Mouse (Mus musculus) gastrocnemius, adult 2 months (tissue): ENCODE measurements at regions not wholly inside any gene's neighbourhood (a gene's known extent, or its start where the extent isn't known, plus 50 kb on each side); places are given as distances from the start of the nearest gene placed in this dataset.

Experiments
- DNase-seq: peaks from one replicate; pipeline ENCODE4 v3.0.0; 2022
- H3K27ac ChIP-seq: fragments of 200-600 bp; 2 replicates; pipeline ENCODE4 v1.8.1; 2022; ENCODE audit warnings: mild to moderate bottlenecking
- H3K4me3 ChIP-seq: fragments of 200-600 bp; 2 replicates; pipeline ENCODE4 v1.8.1; 2022; ENCODE audit warnings: mild to moderate bottlenecking, moderate library complexity
- CTCF ChIP-seq: fragments of 200-600 bp; IDR thresholded peaks from 2 replicates; pipeline ENCODE4 v1.8.1; 2022; ENCODE audit warnings: antibody characterized with exemption, mild to moderate bottlenecking, moderate library complexity
- intact Hi-C: fragments of 180-260 bp; cut with DNase I; formaldehyde crosslinking; loops from one replicate; pipeline ENCODE4 v1.15.1; 2025

DNA sequence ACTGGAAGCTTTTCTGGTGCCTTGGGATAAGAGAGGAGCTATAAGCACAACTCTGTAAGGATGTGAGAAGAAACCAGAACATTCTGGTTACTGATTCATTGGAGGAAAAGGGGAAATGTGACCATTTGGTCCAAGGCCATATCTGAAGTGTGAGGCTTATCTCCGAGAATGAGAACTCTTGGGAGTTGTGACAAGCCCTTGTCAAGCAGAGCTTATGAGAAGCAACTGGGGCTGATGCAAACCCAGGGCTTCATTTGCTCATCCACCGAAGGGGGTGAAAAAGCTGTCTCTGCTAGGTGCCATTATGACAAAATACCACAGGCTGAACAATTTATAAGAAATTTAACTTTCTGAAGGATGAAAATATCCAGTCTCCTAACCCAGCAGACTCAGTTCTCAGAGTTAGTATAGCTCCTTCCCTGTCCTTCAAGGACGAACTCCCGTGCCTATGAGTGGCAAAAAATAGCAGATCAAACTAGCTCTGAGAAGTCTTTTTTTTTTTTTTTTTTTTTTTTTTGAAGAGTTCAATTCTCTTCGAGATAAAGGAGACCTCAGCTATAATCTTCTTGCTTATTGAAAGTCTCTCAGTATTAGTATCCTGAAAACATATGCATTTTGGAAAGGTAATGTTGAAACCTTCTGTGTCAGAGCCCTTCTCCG is 725.4 kb downstream of the Kcnj2 start:
- intact Hi-C loops, result no loop called here
- TF ChIP-seq CTCF, result no peak
- H3K4me3 ChIP-seq, result no peak overlapping the region
- DNase-seq, result no peak
- H3K27ac ChIP-seq, result no peak overlapping the region

DNA sequence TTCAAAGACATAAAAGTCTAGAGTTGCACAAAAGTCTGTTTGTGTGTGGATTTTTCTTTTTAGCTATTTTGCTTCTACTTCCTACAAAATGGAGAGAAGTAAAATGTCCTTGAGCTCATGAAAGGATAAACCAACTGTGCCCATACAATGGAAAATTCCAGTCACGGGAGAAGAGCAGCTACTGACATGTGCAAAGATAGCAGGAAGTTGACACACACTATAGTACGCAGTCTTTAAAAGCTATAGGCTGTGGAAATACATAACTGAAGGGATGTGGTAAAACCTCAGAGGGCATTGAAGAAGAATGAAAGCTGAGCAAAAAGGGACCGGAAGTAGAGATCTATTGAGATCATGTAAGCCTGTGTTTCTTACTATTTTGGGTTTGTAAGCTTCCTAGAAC is 735.1 kb downstream of the Kcnj2 start:
- no peak overlapping the region for H3K4me3 ChIP-seq
- intact Hi-C loops, result no loop called here
- no peak overlapping the region for H3K27ac ChIP-seq
- no peak for DNase-seq
- no peak for TF ChIP-seq CTCF

DNA sequence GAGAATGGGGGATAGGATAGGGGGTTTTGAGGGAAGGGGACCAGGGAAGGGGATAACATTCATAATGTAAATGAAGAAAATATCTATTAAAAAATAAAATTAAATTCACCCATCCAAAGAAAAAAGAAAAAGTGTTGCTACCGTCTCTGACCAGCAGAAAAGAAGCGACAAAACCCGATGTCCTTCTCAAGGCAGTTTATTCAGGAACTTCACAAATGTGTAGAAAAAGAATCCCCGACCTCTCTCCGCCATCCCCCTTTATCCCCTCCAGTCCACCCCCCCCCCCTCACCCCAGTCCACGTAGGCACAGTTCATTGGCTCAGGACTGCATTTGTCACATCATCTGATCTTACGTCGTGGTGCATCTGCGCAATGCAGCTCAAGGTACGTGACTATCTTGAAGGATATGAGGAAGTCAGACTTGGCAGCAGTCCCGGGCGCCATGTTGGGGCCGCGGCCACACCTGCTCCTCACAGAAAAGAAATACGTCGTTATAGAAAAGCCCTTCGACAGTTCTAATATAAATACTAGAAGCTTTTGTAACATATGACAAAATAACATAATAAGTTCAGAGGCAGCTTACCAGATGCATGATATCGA is 750.3 kb downstream of the Kcnj2 start:
- no peak for TF ChIP-seq CTCF
- no peak for DNase-seq
- intact Hi-C loops, result no loop called here
- Histone ChIP-seq H3K27ac (no peak overlapping the region), H3K4me3 (no peak overlapping the region)

DNA sequence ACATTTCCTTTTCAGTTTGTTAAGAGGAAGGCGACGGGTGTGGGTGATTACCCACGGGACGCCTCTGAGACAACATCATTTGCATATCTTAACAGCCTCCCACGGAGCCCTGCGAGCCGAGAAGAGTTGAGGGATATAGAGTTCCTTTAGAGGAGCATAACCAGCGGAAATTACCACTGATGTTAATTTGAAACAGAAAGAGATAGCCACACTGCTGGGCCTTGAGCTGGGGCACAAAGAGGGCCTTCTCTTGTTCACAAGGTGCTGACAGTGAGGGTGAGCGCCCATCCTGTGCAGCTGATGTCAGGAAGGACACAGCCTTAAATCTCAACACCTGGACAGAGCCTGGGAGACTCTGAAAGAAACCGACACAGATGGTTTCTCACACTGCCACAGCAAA is 752.2 kb downstream of the Kcnj2 start:
- Histone ChIP-seq H3K4me3 (no peak overlapping the region), H3K27ac (no peak overlapping the region)
- intact Hi-C loops, result no loop called here
- DNase-seq, result no peak
- no peak for TF ChIP-seq CTCF

DNA sequence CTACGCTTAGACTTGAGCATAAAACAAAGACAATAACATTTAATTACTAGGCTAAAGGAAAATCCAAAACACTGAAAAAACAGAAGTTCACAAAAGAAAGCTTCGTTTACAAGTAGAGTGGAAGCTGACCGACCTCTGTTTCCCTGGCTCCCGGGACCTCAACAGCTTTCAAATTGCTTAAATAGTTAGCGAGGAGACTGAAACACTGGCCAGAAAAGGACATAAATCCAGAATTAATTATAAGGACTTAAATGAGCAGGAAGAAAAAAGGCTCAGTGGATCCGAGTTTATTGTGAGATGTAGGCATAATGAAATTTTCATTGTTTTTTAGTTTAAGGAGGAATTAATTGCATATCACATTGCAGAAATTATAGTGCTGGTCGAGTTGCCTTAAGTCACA is 754.4 kb downstream of the Kcnj2 start:
- Histone ChIP-seq H3K4me3 (no peak overlapping the region), H3K27ac (no peak overlapping the region)
- no peak for TF ChIP-seq CTCF
- DNase-seq, result no peak
- intact Hi-C loops, result no loop called here

DNA sequence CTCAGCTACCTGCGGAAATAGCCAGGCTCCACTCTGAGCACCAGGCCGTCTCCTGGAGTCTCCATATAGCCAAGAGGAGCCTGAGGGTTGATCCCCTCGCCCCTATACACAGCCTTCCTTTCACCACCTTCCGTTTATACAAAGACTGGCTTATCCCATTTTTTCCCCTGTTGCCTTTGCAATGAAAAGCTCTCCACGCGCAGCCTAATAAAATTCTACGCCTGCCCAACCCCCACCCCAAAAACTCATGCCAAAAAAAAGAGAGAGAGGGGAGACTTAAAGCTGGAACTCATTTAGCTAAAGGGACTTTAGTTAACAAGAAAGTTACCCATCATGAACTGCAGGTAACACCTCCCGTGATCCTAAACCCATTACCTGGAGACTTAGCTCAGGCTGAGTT is 762.5 kb downstream of the Kcnj2 start:
- DNase-seq, result no peak
- no peak for TF ChIP-seq CTCF
- no peak overlapping the region for H3K27ac ChIP-seq
- intact Hi-C loops, result no loop called here
- no peak overlapping the region for H3K4me3 ChIP-seq

DNA sequence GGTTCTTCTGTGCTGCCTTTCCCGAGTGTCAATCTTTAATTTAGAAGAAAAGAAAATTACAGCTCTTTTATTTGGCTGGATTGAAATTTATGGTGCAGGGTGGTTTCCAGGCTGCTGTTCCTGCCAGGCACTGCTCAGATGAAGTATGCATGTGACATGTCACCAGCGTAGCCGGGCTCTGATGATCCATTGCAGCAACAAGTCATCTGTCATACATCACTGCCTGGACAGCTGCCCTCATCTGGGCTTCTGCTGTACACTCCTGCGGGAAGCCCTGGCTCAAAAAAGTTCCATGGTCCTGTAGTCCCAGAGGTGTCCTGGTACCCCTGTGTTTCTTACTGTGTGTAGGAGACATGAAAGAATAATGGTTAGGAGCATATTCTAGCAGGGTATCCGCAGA is 773.0 kb downstream of the Kcnj2 start:
- no peak for TF ChIP-seq CTCF

DNA sequence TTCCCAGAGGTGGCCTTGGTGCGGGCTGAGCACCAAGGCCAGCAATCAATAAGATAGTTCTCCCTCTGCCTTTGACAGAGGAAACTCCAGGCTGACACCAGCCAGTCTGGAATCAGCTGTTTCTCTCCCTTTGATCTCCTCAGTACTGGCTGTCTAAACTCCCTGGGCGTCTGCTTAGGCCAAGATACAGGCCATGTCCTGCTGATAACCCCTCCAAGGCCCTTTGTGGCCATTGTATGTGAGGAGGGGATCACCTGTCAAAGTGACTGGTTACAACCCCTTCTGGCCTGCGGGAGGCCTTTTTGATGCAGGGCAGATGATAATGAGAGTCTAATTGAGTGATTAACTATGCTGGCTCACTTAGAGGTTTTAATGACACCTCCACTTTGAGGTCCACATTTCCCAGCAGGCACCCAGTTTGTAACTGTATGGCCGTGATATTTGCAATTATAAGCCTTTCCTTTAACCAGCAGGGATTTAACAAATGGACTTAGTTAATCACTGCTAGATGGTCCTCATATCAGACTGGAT is 777.8 kb downstream of the Kcnj2 start:
- no peak overlapping the region for H3K27ac ChIP-seq
- TF ChIP-seq CTCF, result no peak
- no peak for DNase-seq
- intact Hi-C loops, result no loop called here
- no peak overlapping the region for H3K4me3 ChIP-seq

More for the DNA sequence above, 773.0 kb downstream of the Kcnj2 start:
- Histone ChIP-seq H3K4me3 (no peak overlapping the region), H3K27ac (no peak overlapping the region)
- DNase-seq, result no peak
- intact Hi-C loops, result no loop called here

DNA sequence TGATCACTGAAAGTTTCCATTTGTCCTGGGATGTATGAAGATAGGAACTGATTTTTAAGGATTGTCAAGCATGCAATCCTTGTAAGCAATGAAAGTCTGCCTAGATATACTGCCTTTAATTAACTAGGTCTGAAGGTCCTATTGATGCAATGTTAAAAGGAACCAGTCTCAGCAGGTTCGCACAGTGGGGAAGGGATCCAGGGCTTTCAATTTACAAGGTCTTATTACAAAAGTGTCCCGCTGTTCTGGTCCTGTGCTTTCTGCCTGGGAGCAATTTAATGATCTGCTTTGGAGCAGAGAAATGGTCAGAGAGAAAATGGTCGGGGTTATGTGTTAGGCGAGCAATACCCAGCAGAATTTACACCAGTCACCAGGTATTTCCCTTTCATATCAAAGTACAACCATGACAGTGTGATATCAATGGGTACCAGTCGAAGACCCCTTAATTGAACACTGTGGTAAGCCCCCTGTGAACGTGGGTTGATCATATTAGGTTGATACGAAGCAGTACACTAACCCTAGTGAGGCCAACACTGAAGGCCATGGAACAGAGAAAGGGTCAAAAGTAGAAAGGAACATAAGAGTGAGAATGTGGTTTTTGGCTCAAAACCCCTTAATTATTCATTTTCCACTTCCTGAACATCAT is 778.5 kb downstream of the Kcnj2 start:
- intact Hi-C loops, result no loop called here
- no peak for TF ChIP-seq CTCF
- Histone ChIP-seq H3K27ac (no peak overlapping the region), H3K4me3 (no peak overlapping the region)
- no peak for DNase-seq

DNA sequence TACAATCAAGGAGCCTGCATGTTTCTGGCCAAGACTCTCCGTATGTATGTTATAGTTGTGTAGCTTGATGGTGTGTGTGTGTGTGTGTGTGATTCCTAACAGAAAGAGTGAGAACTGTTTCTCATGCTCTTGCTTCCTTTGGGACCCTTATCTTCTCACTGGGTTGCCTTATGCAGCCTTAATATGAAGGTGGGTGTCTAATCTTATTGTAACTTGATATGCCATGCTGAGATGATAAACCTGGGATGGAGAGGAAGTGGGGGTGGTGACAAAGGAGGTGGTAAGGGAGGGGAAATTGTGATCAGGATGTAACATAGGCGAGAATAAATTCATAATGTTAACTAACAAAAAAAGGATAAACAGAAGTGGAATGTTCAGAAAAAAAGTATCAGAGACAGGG is 791.3 kb downstream of the Kcnj2 start:
- intact Hi-C loops, result no loop called here

DNA sequence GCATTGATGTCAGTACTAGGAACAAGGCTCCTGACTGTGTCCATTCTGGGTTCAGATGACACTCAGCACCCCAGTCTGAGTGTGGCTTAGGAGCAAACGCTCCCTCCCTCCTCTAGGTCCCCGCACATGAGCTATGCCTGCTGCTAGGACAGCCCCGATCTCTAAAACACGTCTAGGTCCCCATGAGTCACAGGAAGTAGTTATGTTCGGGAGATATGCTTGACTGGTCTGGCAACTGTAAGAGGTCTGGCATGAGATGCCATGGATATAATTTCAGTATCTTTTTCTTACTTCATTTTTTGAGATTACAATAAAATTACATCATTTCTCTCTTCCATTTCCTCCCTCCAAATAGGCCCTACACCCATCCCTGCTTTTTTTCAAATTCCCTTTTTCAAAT is 792.1 kb downstream of the Kcnj2 start:
- TF ChIP-seq CTCF, result no peak
- intact Hi-C loops, result no loop called here
- Histone ChIP-seq H3K4me3 (no peak overlapping the region), H3K27ac (no peak overlapping the region)
- no peak for DNase-seq

More for the DNA sequence above, 791.3 kb downstream of the Kcnj2 start:
- no peak overlapping the region for H3K27ac ChIP-seq
- no peak for DNase-seq
- H3K4me3 ChIP-seq, result no peak overlapping the region
- TF ChIP-seq CTCF, result no peak

DNA sequence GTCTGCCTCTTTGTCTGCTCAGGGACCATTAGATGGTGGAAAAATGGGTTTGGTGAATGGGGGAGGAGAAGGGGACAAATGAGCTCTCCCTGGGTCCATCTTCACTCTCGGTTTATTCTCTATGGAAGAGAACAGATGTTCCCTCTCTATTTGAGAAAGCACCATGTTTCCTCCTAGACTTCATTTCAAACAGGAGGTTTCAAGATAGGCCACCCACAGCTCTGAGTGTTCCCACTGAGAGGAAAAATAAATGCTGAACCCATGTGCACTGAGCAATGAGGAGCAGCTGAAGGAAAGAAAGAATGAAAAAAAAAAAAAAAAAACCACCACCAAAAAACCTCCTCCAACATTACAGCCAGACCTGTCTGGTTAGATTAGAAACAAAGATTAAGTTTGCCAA is 799.2 kb downstream of the Kcnj2 start:
- Histone ChIP-seq H3K4me3 (no peak overlapping the region), H3K27ac (no peak overlapping the region)
- intact Hi-C loops, result no loop called here
- no peak for DNase-seq
- no peak for TF ChIP-seq CTCF

DNA sequence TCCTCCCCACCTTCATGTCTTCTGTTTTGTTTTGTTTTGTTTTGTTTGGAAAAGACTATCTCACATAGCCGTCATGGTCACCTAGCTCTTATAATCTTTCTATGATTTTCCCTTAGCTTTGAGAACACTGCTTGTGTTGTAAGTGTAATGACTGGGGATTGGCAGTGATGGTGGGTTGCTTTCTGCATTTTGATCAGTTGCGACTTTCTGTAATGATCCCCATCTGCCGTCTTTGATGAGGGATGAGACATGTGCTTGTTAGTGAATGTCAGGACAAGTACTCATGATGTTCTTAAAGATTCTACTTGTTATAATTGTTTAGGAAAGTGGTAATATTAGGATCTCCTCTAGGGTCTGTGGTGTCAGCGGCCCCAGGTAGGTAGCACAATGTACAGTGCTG is 809.4 kb downstream of the Kcnj2 start:
- H3K4me3 ChIP-seq, result no peak overlapping the region
- no peak for TF ChIP-seq CTCF
- intact Hi-C loops, result no loop called here
- no peak overlapping the region for H3K27ac ChIP-seq
- no peak for DNase-seq
